Mouse (Mus musculus): ENCODE measurements around the gene Tmed6. TPM values are rescaled to one million over a fixed set of nuclear protein-coding genes. Genes with fewer than 3 reads are reported as not detected.

Tmed6 gene
- not detected in 2 replicates for polyA plus RNA-seq (2014; fragmentation: Nextera tagmentation; extraction: Ambion mirVana)

DNA sequence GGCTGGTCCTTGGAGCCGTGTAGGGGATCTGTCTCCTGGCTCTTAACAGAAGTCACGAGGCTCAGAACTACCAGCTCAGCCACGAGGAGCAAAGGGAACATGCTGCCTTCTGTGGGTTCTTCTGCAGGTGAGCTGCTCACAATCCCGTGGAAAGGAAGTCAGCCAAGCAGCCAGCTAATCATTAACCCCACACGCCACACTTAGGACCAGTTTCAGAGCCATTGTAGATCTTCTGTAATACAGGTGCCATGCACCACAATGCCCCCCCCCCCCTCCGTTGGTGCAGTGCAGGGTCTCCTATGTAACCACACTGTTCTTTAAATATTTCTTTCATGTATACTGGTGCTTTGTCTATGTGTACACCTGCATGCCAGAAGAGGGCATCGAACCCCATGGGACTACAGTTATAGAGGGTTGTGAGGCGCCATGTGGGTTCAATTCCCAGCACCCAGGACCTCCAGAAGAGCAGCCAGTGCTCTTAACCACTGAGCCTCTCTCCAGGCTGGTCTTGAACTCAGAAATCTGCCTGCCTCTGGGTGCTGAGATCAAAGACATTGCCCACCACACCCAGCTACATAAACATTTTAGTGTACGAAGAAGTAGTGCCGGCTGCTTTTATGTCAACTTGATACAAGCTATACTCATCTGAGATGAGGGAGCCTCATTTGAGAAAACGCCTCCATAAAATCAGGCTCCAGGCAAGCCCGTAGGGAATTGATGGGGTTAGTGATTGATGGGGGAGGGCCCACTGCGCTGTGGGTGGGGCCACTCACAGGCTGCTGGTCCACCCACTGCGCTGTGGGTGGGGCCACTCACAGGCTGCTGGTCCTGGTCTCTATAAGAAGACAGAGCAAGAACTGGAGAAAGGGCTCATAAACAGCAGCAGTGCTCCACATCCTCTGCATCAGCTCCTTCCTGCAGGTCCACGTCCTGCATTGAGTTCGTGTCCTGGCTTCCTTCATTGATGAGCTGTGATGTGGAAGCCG lies at the start of gene Tmed6:
Gene Tmed6 (minus strand): TSS at position 134 of the 986 bp plus-strand sequence.
- H3K4me2 ChIP-seq, result no peak within 1 kb of the TSS
- no peaks in the 10 kb centered on the region for H3K4me1 ChIP-seq (ENCODE audit: control insufficient read depth, insufficient read depth, low read length)
- H3K36me3 ChIP-seq (ENCODE audit: control insufficient read depth, insufficient read depth, low read length), result no peaks in the 10 kb centered on the region
- ATAC-seq (replicated peaks; ENCODE audit: insufficient number of reproducible peaks, low FRiP score, low TSS enrichment), result 0 out of 2 replicates have a peak, but pooled peaks have one; percentile 22
- H3K4me3 ChIP-seq (ENCODE audit: low read depth, low read length), result no peak within 1 kb of the TSS
- H3K27me3 ChIP-seq (ENCODE audit: control insufficient read depth, insufficient read depth, low read length), result no peaks in the 10 kb centered on the region
- H3K9ac ChIP-seq (ENCODE audit: low read depth, low read length), result no peak within 1 kb of the TSS
- no peaks in the 10 kb centered on the region for H3K9me3 ChIP-seq (replicated peaks; ENCODE audit: control insufficient read depth, low read length)
- 54% methylated on average over 17 of the region's 17 CpGs for WGBS (ENCODE audit: insufficient replicate concordance)
- no peak within 1 kb of the TSS for H3K27ac ChIP-seq (ENCODE audit: low read depth, low read length)

DNA sequence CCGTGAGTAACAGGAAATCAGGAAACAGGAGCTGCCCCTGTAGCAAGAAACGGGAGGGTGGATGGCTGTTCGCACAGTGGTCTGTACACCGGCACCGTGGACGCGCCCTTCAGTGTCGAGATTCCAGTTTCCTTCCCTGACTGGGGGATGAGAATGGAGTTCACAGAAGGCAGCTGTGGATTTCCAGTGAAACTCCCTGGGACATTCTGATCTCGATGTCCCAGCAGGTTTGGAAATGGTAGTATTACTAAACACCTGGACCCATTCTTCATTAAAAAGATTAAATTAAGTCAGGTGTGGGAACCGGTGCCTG lies 49.5 kb upstream of the Tmed6 start:
- Histone ChIP-seq H3K9me3 (replicated peaks; ENCODE audit: control insufficient read depth, low read length) (no peaks in the 10 kb centered on the region), H3K4me3 (ENCODE audit: low read depth, low read length) (no peak overlapping the region), H3K4me1 (ENCODE audit: control insufficient read depth, insufficient read depth, low read length) (peaks cover 12% of the 10 kb centered on the region; the same call in 1 of the 2 replicates), H3K27me3 (ENCODE audit: control insufficient read depth, insufficient read depth, low read length) (no peaks in the 10 kb centered on the region), H3K4me2 (peak overlapping the region; percentile 34), H3K27ac (ENCODE audit: low read depth, low read length) (peak overlapping the region; percentile 12; the same call in 1 of the 2 replicates), H3K9ac (ENCODE audit: low read depth, low read length) (0 out of 2 replicates have a peak overlapping the region, but pooled peaks have one; percentile 34), H3K36me3 (ENCODE audit: control insufficient read depth, insufficient read depth, low read length) (no peaks in the 10 kb centered on the region)
- ATAC-seq (replicated peaks; ENCODE audit: insufficient number of reproducible peaks, low FRiP score, low TSS enrichment), result no peak
- 49% methylated on average over 10 of the region's 10 CpGs for WGBS (ENCODE audit: insufficient replicate concordance)

DNA sequence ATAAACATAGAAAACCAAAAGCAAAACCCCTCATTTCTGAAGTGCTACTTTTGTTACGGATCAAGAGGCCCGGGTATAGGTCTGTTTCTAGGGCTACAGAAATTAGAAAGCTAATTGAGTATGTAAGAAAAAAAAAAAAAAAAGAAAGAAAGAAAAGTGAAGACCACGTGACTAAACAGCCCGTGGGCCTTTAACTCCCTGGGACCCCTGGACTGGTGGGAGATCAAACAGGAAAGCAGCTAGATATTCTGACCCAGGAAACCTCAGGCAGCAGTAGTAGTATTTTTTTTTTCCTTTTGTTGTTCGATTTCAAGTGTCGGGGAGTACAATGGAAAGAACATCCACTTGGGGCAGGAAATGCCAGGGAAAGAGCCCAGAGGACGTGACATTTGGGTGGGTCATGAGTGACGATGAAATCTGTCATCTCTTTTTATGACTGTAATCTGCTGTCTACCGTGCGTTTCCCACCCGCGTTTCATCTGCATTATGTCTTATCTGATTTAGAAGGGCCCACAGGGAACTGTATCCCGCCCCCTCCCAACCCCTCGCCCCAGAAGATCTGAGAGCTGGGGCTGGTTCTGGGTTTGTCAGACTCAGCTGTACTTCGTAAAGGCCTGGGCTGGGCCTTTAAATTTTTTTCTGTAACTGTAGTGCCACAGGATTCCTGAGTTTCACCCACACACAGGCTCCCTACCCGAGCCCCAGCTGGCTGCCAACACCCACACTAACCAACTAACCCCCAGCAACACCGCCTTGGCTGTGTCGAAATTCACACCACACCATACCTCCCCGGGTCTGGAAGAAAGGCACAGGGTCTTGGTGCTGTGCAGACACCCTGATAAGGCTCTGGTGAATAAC lies 48.9 kb upstream of the Tmed6 start:
- H3K27ac ChIP-seq (ENCODE audit: low read depth, low read length), result peak overlapping the region; percentile 12; the same call in 1 of the 2 replicates
- H3K4me1 ChIP-seq (ENCODE audit: control insufficient read depth, insufficient read depth, low read length), result peaks cover 12% of the 10 kb centered on the region; the same call in 1 of the 2 replicates
- no peaks in the 10 kb centered on the region for H3K36me3 ChIP-seq (ENCODE audit: control insufficient read depth, insufficient read depth, low read length)
- no peak overlapping the region for H3K4me3 ChIP-seq (ENCODE audit: low read depth, low read length)
- peak overlapping the region; percentile 34 for H3K4me2 ChIP-seq
- WGBS (ENCODE audit: insufficient replicate concordance), result 44% methylated on average over 19 of the region's 19 CpGs
- 0 out of 2 replicates have a peak overlapping the region, but pooled peaks have one; percentile 34 for H3K9ac ChIP-seq (ENCODE audit: low read depth, low read length)
- no peaks in the 10 kb centered on the region for H3K9me3 ChIP-seq (replicated peaks; ENCODE audit: control insufficient read depth, low read length)
- ATAC-seq (replicated peaks; ENCODE audit: insufficient number of reproducible peaks, low FRiP score, low TSS enrichment), result no peak
- H3K27me3 ChIP-seq (ENCODE audit: control insufficient read depth, insufficient read depth, low read length), result no peaks in the 10 kb centered on the region

DNA sequence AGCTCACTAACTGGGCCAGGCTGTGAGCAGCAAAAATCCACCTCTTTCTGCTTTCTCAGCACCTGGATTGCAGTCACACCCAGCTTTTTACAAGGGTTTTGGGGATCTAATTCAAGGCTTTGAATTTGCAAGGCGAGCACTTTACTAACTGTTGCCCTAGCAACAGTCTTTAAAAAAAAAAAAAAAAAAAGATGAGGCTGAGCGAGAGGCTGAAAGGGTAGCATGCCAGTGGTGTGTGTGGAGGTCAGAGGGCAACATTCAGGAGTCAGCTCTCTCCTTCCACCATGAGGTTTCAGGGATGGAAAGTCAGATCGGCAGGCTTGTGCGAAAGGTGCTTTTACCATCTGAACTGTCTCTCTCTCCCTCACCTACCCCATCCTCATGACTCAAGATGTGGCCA lies 47.8 kb upstream of the Tmed6 start:
- no peak overlapping the region for H3K4me3 ChIP-seq (ENCODE audit: low read depth, low read length)
- H3K9ac ChIP-seq (ENCODE audit: low read depth, low read length), result no peak overlapping the region
- no peaks in the 10 kb centered on the region for H3K36me3 ChIP-seq (ENCODE audit: control insufficient read depth, insufficient read depth, low read length)
- no peak for ATAC-seq (replicated peaks; ENCODE audit: insufficient number of reproducible peaks, low FRiP score, low TSS enrichment)
- H3K27me3 ChIP-seq (ENCODE audit: control insufficient read depth, insufficient read depth, low read length), result no peaks in the 10 kb centered on the region
- 0 out of 2 replicates have a peak, but pooled peaks cover 5% of the 10 kb centered on the region for H3K4me1 ChIP-seq (ENCODE audit: control insufficient read depth, insufficient read depth, low read length)
- no peak overlapping the region for H3K27ac ChIP-seq (ENCODE audit: low read depth, low read length)
- WGBS (ENCODE audit: insufficient replicate concordance), result 56% methylated on average over 4 of the region's 4 CpGs
- H3K9me3 ChIP-seq (replicated peaks; ENCODE audit: control insufficient read depth, low read length), result no peaks in the 10 kb centered on the region
- H3K4me2 ChIP-seq, result no peak overlapping the region

DNA sequence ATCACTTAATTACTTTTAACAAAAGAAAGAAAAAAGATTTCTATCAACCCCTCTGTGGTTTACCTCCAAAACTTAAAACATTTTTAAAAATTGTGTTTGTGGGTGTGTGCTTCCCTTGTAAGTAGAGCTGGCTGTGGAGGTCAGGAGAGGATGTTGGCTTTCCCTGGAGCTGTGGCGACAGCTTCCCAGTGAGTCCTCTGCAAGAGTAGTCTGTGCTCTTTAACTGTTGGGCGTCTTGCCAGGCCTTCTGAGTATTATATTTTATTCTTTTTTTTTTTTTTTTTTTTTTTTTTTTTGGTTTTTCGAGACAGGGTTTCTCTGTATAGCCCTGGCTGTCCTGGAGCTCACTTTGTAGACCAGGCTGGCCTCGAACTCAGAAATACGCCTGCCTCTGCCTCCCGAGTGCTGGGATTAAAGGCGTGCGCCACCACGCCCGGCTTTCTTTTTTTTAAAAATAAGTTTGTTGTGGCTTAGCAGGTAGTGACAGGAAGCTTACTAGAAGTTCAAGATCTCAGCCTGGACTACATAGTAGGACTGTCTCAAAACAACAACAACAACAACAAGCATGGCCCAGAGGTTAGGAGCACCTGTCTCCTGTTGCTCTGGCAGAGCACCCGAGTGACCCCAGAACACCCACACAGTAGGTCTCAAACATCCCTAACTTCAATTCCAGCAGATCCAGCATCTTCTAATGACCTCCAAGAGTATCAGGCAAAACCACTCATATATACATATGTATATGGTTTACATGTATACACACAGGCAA lies 46.1 kb upstream of the Tmed6 start:
- no peak overlapping the region for H3K27ac ChIP-seq (ENCODE audit: low read depth, low read length)
- no peak for ATAC-seq (replicated peaks; ENCODE audit: insufficient number of reproducible peaks, low FRiP score, low TSS enrichment)
- no peaks in the 10 kb centered on the region for H3K36me3 ChIP-seq (ENCODE audit: control insufficient read depth, insufficient read depth, low read length)
- H3K9ac ChIP-seq (ENCODE audit: low read depth, low read length), result no peak overlapping the region
- H3K4me2 ChIP-seq, result no peak overlapping the region
- 89% methylated on average over 10 of the region's 11 CpGs for WGBS (ENCODE audit: insufficient replicate concordance)
- no peaks in the 10 kb centered on the region for H3K27me3 ChIP-seq (ENCODE audit: control insufficient read depth, insufficient read depth, low read length)
- H3K9me3 ChIP-seq (replicated peaks; ENCODE audit: control insufficient read depth, low read length), result no peaks in the 10 kb centered on the region
- no peak overlapping the region for H3K4me3 ChIP-seq (ENCODE audit: low read depth, low read length)
- 0 out of 2 replicates have a peak, but pooled peaks cover 5% of the 10 kb centered on the region for H3K4me1 ChIP-seq (ENCODE audit: control insufficient read depth, insufficient read depth, low read length)

DNA sequence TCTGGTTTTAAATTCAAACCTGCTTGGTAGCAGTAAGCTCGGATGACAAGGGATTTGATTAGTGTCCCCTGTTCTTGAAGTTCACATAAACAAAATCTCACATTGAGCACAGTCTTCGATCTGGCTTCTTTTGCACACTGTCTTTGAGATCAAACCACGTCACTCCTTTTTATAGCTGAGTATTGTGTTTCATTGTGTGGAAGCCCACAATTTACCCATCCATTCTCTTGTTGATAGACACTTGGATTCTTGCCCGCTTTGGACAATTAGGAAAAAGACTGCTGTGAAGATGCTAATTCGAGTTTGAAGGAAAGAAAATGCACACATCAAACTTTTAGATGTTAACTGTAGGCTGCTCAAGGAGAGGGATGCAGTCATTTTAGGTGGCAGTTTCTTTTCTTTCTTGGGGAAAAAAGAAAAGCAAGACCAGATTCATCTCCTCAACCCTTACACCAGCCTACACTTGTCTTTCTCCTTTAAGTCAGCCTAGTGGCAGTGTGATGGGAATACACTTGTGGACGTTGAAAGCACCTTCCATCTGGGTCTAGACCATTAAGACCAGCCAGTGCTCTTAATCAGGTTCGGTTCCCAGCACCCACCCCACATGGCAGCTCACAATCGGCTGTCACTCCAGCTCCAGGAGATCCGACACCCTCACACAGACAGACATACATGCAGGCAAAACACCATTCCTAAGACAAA lies 45.3 kb upstream of the Tmed6 start:
- Histone ChIP-seq H3K27ac (ENCODE audit: low read depth, low read length) (no peak overlapping the region), H3K27me3 (ENCODE audit: control insufficient read depth, insufficient read depth, low read length) (no peaks in the 10 kb centered on the region), H3K9me3 (replicated peaks; ENCODE audit: control insufficient read depth, low read length) (no peaks in the 10 kb centered on the region), H3K4me2 (no peak overlapping the region), H3K9ac (ENCODE audit: low read depth, low read length) (no peak overlapping the region), H3K36me3 (ENCODE audit: control insufficient read depth, insufficient read depth, low read length) (no peaks in the 10 kb centered on the region), H3K4me3 (ENCODE audit: low read depth, low read length) (no peak overlapping the region), H3K4me1 (ENCODE audit: control insufficient read depth, insufficient read depth, low read length) (0 out of 2 replicates have a peak, but pooled peaks cover 5% of the 10 kb centered on the region)
- WGBS (ENCODE audit: insufficient replicate concordance), result 75% methylated on average over 9 of the region's 9 CpGs
- no peak for ATAC-seq (replicated peaks; ENCODE audit: insufficient number of reproducible peaks, low FRiP score, low TSS enrichment)

DNA sequence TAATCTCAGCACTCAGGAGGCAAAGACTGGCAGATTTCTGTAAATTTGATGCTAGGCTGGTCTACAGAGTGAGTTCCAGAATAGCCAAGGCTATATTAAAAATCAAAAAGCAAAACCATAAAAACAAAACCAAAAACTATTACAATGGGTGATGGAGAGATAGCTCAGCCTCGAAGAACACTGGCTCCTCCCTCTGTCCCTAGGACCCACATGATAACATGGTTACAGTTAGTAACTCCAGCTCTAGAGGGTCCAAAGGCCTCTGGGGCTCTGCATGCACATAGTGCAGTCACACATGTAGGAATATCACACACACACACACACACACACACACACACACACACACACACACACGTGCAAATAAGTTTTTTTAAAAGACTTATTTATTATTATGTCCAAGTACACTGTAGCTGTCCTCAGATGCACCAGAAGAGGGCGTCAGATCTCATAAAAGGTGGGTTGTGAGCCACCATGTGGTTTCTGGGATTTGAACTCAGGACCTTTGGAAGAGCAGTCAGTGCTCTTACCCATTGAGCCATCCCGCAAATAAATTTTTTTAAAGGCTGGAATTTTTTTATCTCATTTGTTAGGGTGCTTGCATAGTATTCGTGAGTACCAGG lies 44.5 kb upstream of the Tmed6 start:
- Histone ChIP-seq H3K36me3 (ENCODE audit: control insufficient read depth, insufficient read depth, low read length) (no peaks in the 10 kb centered on the region), H3K4me3 (ENCODE audit: low read depth, low read length) (no peak overlapping the region), H3K4me2 (no peak overlapping the region), H3K4me1 (ENCODE audit: control insufficient read depth, insufficient read depth, low read length) (0 out of 2 replicates have a peak, but pooled peaks cover 5% of the 10 kb centered on the region), H3K27me3 (ENCODE audit: control insufficient read depth, insufficient read depth, low read length) (no peaks in the 10 kb centered on the region), H3K27ac (ENCODE audit: low read depth, low read length) (no peak overlapping the region), H3K9ac (ENCODE audit: low read depth, low read length) (no peak overlapping the region), H3K9me3 (replicated peaks; ENCODE audit: control insufficient read depth, low read length) (no peaks in the 10 kb centered on the region)
- no peak for ATAC-seq (replicated peaks; ENCODE audit: insufficient number of reproducible peaks, low FRiP score, low TSS enrichment)
- 79% methylated on average over 5 of the region's 5 CpGs for WGBS (ENCODE audit: insufficient replicate concordance)

All from heart, embryonic 11.5 days (tissue).